Mouse (Mus musculus) lung, adult 2 months (tissue): Measurements from ENCODE around the gene Tmem243.

Source experiments
- CTCF ChIP-seq: fragments of 200-500 bp; IDR thresholded peaks from 2 replicates; pipeline ENCODE4 v1.5.1; 2011; ENCODE audit warnings: mild to moderate bottlenecking, low read length, control low read depth; ENCODE audit not compliant: insufficient read depth
- POLR2A ChIP-seq: fragments of 200-500 bp; IDR thresholded peaks from 2 replicates; pipeline ENCODE4 v1.6.1; 2011; ENCODE audit warnings: low read depth, mild to moderate bottlenecking, control low read depth, low read length, borderline replicate concordance; ENCODE audit errors: extremely low read depth

DNA sequence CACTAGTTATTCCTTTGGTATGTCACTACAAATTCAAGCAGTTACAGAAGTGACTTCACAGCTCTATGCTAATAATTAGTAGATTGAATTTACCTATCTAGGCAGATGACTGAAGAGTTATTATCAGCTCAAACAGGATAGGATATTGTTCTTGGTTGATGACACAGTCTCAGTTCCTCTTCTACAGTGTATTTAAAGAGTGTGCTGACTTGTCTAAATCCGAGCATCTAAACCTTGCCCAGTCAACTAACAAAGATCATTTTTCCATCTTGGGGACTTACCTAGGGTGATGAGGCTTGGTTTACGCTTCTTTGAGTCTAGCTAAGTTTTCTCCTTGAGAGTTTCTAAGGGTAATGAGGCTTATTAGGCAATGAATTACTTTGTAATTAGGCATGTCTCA lies 72.8 kb downstream of the Tmem243 start:
- TF ChIP-seq CTCF (no peak), POLR2A (no peak)
